Mouse (Mus musculus) gastrocnemius, postnatal 10 days (tissue): ENCODE results near the gene Fam69a. TPM values are rescaled to one million over a fixed set of nuclear protein-coding genes. Genes with fewer than 3 reads are reported as not detected.
"Not testable (repeated sequence)": the region's sequence is repeated elsewhere in the genome, so short reads cannot be mapped to it uniquely, and the experiment has no call there.

Source experiments
- DNase-seq: peaks from one replicate; pipeline ENCODE4 v3.0.0; 2021; ENCODE audit warnings: mixed read lengths
- total RNA-seq, 2 experiments: library from RNA; stranded (reverse); gene quantifications; 2 replicates each; pipeline ENCODE4 v1.2.3; 2021

Fam69a gene
- total RNA-seq, 2 experiments from 2014 or later, result 51.1 to 65.5 TPM

- DNase-seq, result no peak
Observed at GRCm38 (mm10) chr5:107982016-107982415, 4.9 kb downstream of the Fam69a start.

- DNase-seq, result no peak
Observed at GRCm38 (mm10) chr5:107979901-107980300, 7.0 kb downstream of the Fam69a start.

GRCm38 (mm10) chr5:107978289-107979035 is 8.4 kb downstream of the Fam69a start:
- DNase-seq, result no peak

GRCm38 (mm10) chr5:107977640-107978288 is 9.1 kb downstream of the Fam69a start:
- DNase-seq, result no peak

GRCm38 (mm10) chr5:107973310-107973709 is 13.6 kb downstream of the Fam69a start:
- DNase-seq, result no peak

- DNase-seq, result no peak
Observed at GRCm38 (mm10) chr5:107972444-107973272, 14.2 kb downstream of the Fam69a start.

- no peak for DNase-seq
Observed at GRCm38 (mm10) chr5:107971069-107971468, 15.8 kb downstream of the Fam69a start.

- DNase-seq, result not testable (repeated sequence)
Observed at GRCm38 (mm10) chr5:107969818-107970217, 17.1 kb downstream of the Fam69a start.

GRCm38 (mm10) chr5:107968079-107968478 is 18.8 kb downstream of the Fam69a start:
- DNase-seq, result no peak

GRCm38 (mm10) chr5:107966841-107967457 is 19.9 kb downstream of the Fam69a start:
- DNase-seq, result no peak

GRCm38 (mm10) chr5:107966156-107966555 is 20.7 kb downstream of the Fam69a start:
- no peak for DNase-seq

GRCm38 (mm10) chr5:107965355-107965991 is 21.4 kb downstream of the Fam69a start:
- no peak for DNase-seq

- no peak for DNase-seq
Observed at GRCm38 (mm10) chr5:107964031-107964758, 22.7 kb downstream of the Fam69a start.

- peak; percentile 20 for DNase-seq
Observed at GRCm38 (mm10) chr5:107961438-107962251, 25.2 kb downstream of the Fam69a start.

GRCm38 (mm10) chr5:107960532-107961202 is 26.2 kb downstream of the Fam69a start:
- no peak for DNase-seq

GRCm38 (mm10) chr5:107959624-107960300 is 27.1 kb downstream of the Fam69a start:
- DNase-seq, result no peak

GRCm38 (mm10) chr5:107950643-107951042 is 36.2 kb downstream of the Fam69a start:
- no peak for DNase-seq

GRCm38 (mm10) chr5:107949607-107950006 is 37.3 kb downstream of the Fam69a start:
- DNase-seq, result no peak

GRCm38 (mm10) chr5:107948899-107949298 is 38.0 kb downstream of the Fam69a start:
- DNase-seq, result no peak
